Mouse (Mus musculus): ENCODE measurements at regions not wholly inside any gene's neighbourhood (a gene's known extent, or its start where the extent isn't known, plus 50 kb on each side); places are given as distances from the start of the nearest gene placed in this dataset.
"Not testable (repeated sequence)": the region's sequence is repeated elsewhere in the genome, so short reads cannot be mapped to it uniquely, and the experiment has no call there.

- WGBS = 71% methylated on average over 1 of the region's 1 CpGs
- Histone ChIP-seq H3K9me3 (ENCODE audit: control insufficient read depth, low read depth, low read length) (no peaks in the 10 kb centered on the region), H3K27ac (ENCODE audit: low read length) (no peak overlapping the region), H3K9ac (replicated peaks; ENCODE audit: low read depth, low read length) (no peak overlapping the region), H3K4me3 (ENCODE audit: low read depth, low read length) (no peak overlapping the region), H3K4me2 (replicated peaks; ENCODE audit: low read depth, low read length) (no peak overlapping the region), H3K36me3 (ENCODE audit: control insufficient read depth, insufficient read depth, low read length) (no peaks in the 10 kb centered on the region), H3K27me3 (ENCODE audit: control insufficient read depth, insufficient read depth, low read length) (no peaks in the 10 kb centered on the region), H3K4me1 (ENCODE audit: control insufficient read depth, insufficient read depth, low read length) (no peaks in the 10 kb centered on the region)
- ATAC-seq (ENCODE audit: insufficient number of reproducible peaks, insufficient read depth, low FRiP score, low read depth) = no peak
These were observed 135.9 kb upstream of the 1700056E22Rik start for GRCm38 (mm10) chr1:184169967-184170366.

GRCm38 (mm10) chr1:184169034-184169783 is 135.1 kb upstream of the 1700056E22Rik start:
- Histone ChIP-seq H3K36me3 (ENCODE audit: control insufficient read depth, insufficient read depth, low read length) (no peaks in the 10 kb centered on the region), H3K4me1 (ENCODE audit: control insufficient read depth, insufficient read depth, low read length) (no peaks in the 10 kb centered on the region), H3K9me3 (ENCODE audit: control insufficient read depth, low read depth, low read length) (no peaks in the 10 kb centered on the region), H3K27me3 (ENCODE audit: control insufficient read depth, insufficient read depth, low read length) (no peaks in the 10 kb centered on the region), H3K9ac (replicated peaks; ENCODE audit: low read depth, low read length) (no peak overlapping the region), H3K4me2 (replicated peaks; ENCODE audit: low read depth, low read length) (no peak overlapping the region), H3K27ac (ENCODE audit: low read length) (no peak overlapping the region), H3K4me3 (ENCODE audit: low read depth, low read length) (no peak overlapping the region)
- ATAC-seq (ENCODE audit: insufficient number of reproducible peaks, insufficient read depth, low FRiP score, low read depth) = no peak
- WGBS = 57% methylated on average over 7 of the region's 7 CpGs

GRCm38 (mm10) chr1:184166951-184167350 is 132.8 kb upstream of the 1700056E22Rik start:
- H3K9me3 ChIP-seq (ENCODE audit: control insufficient read depth, low read depth, low read length) = no peaks in the 10 kb centered on the region
- ATAC-seq (ENCODE audit: insufficient number of reproducible peaks, insufficient read depth, low FRiP score, low read depth) = no peak
- no peak overlapping the region for H3K27ac ChIP-seq (ENCODE audit: low read length)
- H3K4me3 ChIP-seq (ENCODE audit: low read depth, low read length) = no peak overlapping the region
- H3K4me2 ChIP-seq (replicated peaks; ENCODE audit: low read depth, low read length) = no peak overlapping the region
- H3K36me3 ChIP-seq (ENCODE audit: control insufficient read depth, insufficient read depth, low read length) = no peaks in the 10 kb centered on the region
- whole genome bisulfite sequencing = 79% methylated on average over 2 of the region's 2 CpGs
- H3K9ac ChIP-seq (replicated peaks; ENCODE audit: low read depth, low read length) = no peak overlapping the region
- no peaks in the 10 kb centered on the region for H3K4me1 ChIP-seq (ENCODE audit: control insufficient read depth, insufficient read depth, low read length)
- no peaks in the 10 kb centered on the region for H3K27me3 ChIP-seq (ENCODE audit: control insufficient read depth, insufficient read depth, low read length)

- not testable (repeated sequence) for H3K4me1 ChIP-seq (ENCODE audit: control insufficient read depth, insufficient read depth, low read length); H3K9me3 ChIP-seq (ENCODE audit: control insufficient read depth, low read depth, low read length); ATAC-seq (ENCODE audit: insufficient number of reproducible peaks, insufficient read depth, low FRiP score, low read depth); H3K9ac ChIP-seq (replicated peaks; ENCODE audit: low read depth, low read length); H3K36me3 ChIP-seq (ENCODE audit: control insufficient read depth, insufficient read depth, low read length); H3K27ac ChIP-seq (ENCODE audit: low read length); H3K4me2 ChIP-seq (replicated peaks; ENCODE audit: low read depth, low read length); H3K27me3 ChIP-seq (ENCODE audit: control insufficient read depth, insufficient read depth, low read length); H3K4me3 ChIP-seq (ENCODE audit: low read depth, low read length)
- WGBS = 70% methylated on average over 2 of the region's 2 CpGs
These were observed 128.4 kb upstream of the 1700056E22Rik start for GRCm38 (mm10) chr1:184162526-184162925.

- H3K27me3 ChIP-seq (ENCODE audit: control insufficient read depth, insufficient read depth, low read length) = no peaks in the 10 kb centered on the region
- H3K9ac ChIP-seq (replicated peaks; ENCODE audit: low read depth, low read length) = no peak overlapping the region
- H3K4me2 ChIP-seq (replicated peaks; ENCODE audit: low read depth, low read length) = no peak overlapping the region
- no peak overlapping the region for H3K27ac ChIP-seq (ENCODE audit: low read length)
- H3K4me1 ChIP-seq (ENCODE audit: control insufficient read depth, insufficient read depth, low read length) = no peaks in the 10 kb centered on the region
- H3K36me3 ChIP-seq (ENCODE audit: control insufficient read depth, insufficient read depth, low read length) = no peaks in the 10 kb centered on the region
- no peak overlapping the region for H3K4me3 ChIP-seq (ENCODE audit: low read depth, low read length)
- WGBS = no CpG with 5 or more reads among the region's 1 CpGs
- no peak for ATAC-seq (ENCODE audit: insufficient number of reproducible peaks, insufficient read depth, low FRiP score, low read depth)
- no peaks in the 10 kb centered on the region for H3K9me3 ChIP-seq (ENCODE audit: control insufficient read depth, low read depth, low read length)
These were observed 113.6 kb upstream of the 1700056E22Rik start for GRCm38 (mm10) chr1:184147713-184148112.

GRCm38 (mm10) chr1:184142974-184143373 is 108.9 kb upstream of the 1700056E22Rik start:
- H3K4me2 ChIP-seq (replicated peaks; ENCODE audit: low read depth, low read length) = no peak overlapping the region
- no peaks in the 10 kb centered on the region for H3K9me3 ChIP-seq (ENCODE audit: control insufficient read depth, low read depth, low read length)
- no peak for ATAC-seq (ENCODE audit: insufficient number of reproducible peaks, insufficient read depth, low FRiP score, low read depth)
- H3K27me3 ChIP-seq (ENCODE audit: control insufficient read depth, insufficient read depth, low read length) = no peaks in the 10 kb centered on the region
- H3K9ac ChIP-seq (replicated peaks; ENCODE audit: low read depth, low read length) = no peak overlapping the region
- WGBS = 50% methylated on average over 2 of the region's 2 CpGs
- H3K27ac ChIP-seq (ENCODE audit: low read length) = no peak overlapping the region
- no peaks in the 10 kb centered on the region for H3K36me3 ChIP-seq (ENCODE audit: control insufficient read depth, insufficient read depth, low read length)
- no peak overlapping the region for H3K4me3 ChIP-seq (ENCODE audit: low read depth, low read length)
- H3K4me1 ChIP-seq (ENCODE audit: control insufficient read depth, insufficient read depth, low read length) = no peaks in the 10 kb centered on the region

- no peaks in the 10 kb centered on the region for H3K4me1 ChIP-seq (ENCODE audit: control insufficient read depth, insufficient read depth, low read length)
- H3K36me3 ChIP-seq (ENCODE audit: control insufficient read depth, insufficient read depth, low read length) = no peaks in the 10 kb centered on the region
- no peak for ATAC-seq (ENCODE audit: insufficient number of reproducible peaks, insufficient read depth, low FRiP score, low read depth)
- H3K4me2 ChIP-seq (replicated peaks; ENCODE audit: low read depth, low read length) = no peak overlapping the region
- H3K9ac ChIP-seq (replicated peaks; ENCODE audit: low read depth, low read length) = no peak overlapping the region
- no peak overlapping the region for H3K4me3 ChIP-seq (ENCODE audit: low read depth, low read length)
- 59% methylated on average over 5 of the region's 5 CpGs for WGBS
- no peak overlapping the region for H3K27ac ChIP-seq (ENCODE audit: low read length)
- H3K9me3 ChIP-seq (ENCODE audit: control insufficient read depth, low read depth, low read length) = no peaks in the 10 kb centered on the region
- no peaks in the 10 kb centered on the region for H3K27me3 ChIP-seq (ENCODE audit: control insufficient read depth, insufficient read depth, low read length)
These were observed 106.4 kb upstream of the 1700056E22Rik start for GRCm38 (mm10) chr1:184140486-184140885.

GRCm38 (mm10) chr1:184140082-184140481 is 106.0 kb upstream of the 1700056E22Rik start:
- H3K4me3 ChIP-seq (ENCODE audit: low read depth, low read length) = no peak overlapping the region
- H3K9me3 ChIP-seq (ENCODE audit: control insufficient read depth, low read depth, low read length) = no peaks in the 10 kb centered on the region
- H3K27me3 ChIP-seq (ENCODE audit: control insufficient read depth, insufficient read depth, low read length) = no peaks in the 10 kb centered on the region
- H3K4me2 ChIP-seq (replicated peaks; ENCODE audit: low read depth, low read length) = no peak overlapping the region
- no peak for ATAC-seq (ENCODE audit: insufficient number of reproducible peaks, insufficient read depth, low FRiP score, low read depth)
- no peaks in the 10 kb centered on the region for H3K4me1 ChIP-seq (ENCODE audit: control insufficient read depth, insufficient read depth, low read length)
- 67% methylated on average over 4 of the region's 4 CpGs for WGBS
- H3K9ac ChIP-seq (replicated peaks; ENCODE audit: low read depth, low read length) = no peak overlapping the region
- no peak overlapping the region for H3K27ac ChIP-seq (ENCODE audit: low read length)
- no peaks in the 10 kb centered on the region for H3K36me3 ChIP-seq (ENCODE audit: control insufficient read depth, insufficient read depth, low read length)

GRCm38 (mm10) chr1:184138661-184139060 is 104.6 kb upstream of the 1700056E22Rik start:
- no peaks in the 10 kb centered on the region for H3K9me3 ChIP-seq (ENCODE audit: control insufficient read depth, low read depth, low read length)
- no peaks in the 10 kb centered on the region for H3K4me1 ChIP-seq (ENCODE audit: control insufficient read depth, insufficient read depth, low read length)
- H3K9ac ChIP-seq (replicated peaks; ENCODE audit: low read depth, low read length) = no peak overlapping the region
- no peaks in the 10 kb centered on the region for H3K27me3 ChIP-seq (ENCODE audit: control insufficient read depth, insufficient read depth, low read length)
- no peak overlapping the region for H3K4me3 ChIP-seq (ENCODE audit: low read depth, low read length)
- H3K4me2 ChIP-seq (replicated peaks; ENCODE audit: low read depth, low read length) = no peak overlapping the region
- no peak overlapping the region for H3K27ac ChIP-seq (ENCODE audit: low read length)
- 83% methylated on average over 3 of the region's 3 CpGs for WGBS
- no peak for ATAC-seq (ENCODE audit: insufficient number of reproducible peaks, insufficient read depth, low FRiP score, low read depth)
- H3K36me3 ChIP-seq (ENCODE audit: control insufficient read depth, insufficient read depth, low read length) = no peaks in the 10 kb centered on the region
